Mouse (Mus musculus) C2C12 (cell line): ENCODE measurements around the gene Ttc39b.

Experiments used
- CTCF ChIP-seq: IDR thresholded peaks from one replicate; pipeline ENCODE4 v1.5.1; 2011; ENCODE audit not compliant: control insufficient read depth, insufficient read depth, insufficient read length
- MAX ChIP-seq: IDR thresholded peaks from one replicate; pipeline ENCODE4 v1.6.1; 2011; ENCODE audit warnings: mild to moderate bottlenecking, control low read depth
- USF1 ChIP-seq: IDR thresholded peaks from one replicate; pipeline ENCODE4 v1.6.1; 2011; ENCODE audit warnings: low read depth, mild to moderate bottlenecking, control low read depth, moderate library complexity

GRCm38 (mm10) chr4:83339393-83339792 is 15.3 kb upstream of the Ttc39b start:
- TF ChIP-seq CTCF (no peak), MAX (no peak), USF1 (no peak)
